Mouse (Mus musculus) ES-E14 (cell line): ENCODE data around the gene Dock4.

Experiments
- HCFC1 ChIP-seq: IDR thresholded peaks from 2 replicates; pipeline ENCODE4 v1.6.1; 2012; ENCODE audit warnings: low read length, inconsistent platforms, borderline replicate concordance; ENCODE audit not compliant: insufficient read depth
- MAFK ChIP-seq: IDR thresholded peaks from 2 replicates; pipeline ENCODE4 v1.6.1; 2014; ENCODE audit warnings: mild to moderate bottlenecking, low read depth, low read length, inconsistent platforms; ENCODE audit not compliant: insufficient read depth
- ZNF384 ChIP-seq: IDR thresholded peaks from 2 replicates; pipeline ENCODE4 v1.6.1; 2012; ENCODE audit warnings: low read depth, low read length, inconsistent platforms

DNA sequence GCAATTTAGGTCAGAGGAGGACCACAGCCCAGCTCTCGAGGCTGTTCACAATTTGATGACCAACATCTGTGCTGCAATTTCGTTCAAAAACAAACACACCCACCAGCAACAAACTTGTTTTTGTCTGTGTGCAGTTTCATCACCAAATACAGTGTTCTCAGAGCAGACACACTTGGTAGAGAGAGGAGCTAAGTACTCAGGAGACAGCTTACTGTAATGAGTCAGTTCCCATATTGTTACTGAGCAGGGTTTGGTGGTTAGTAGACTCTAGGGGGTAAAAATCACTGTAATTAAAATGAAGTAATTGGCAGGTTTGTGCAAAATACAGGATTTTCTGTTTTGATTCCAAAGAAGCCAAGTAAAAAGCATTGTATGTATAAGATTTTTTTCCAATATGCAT, 28.0 kb downstream of the Dock4 start:
- no peak for TF ChIP-seq ZNF384
- no peak for TF ChIP-seq HCFC1
- no peak for TF ChIP-seq MAFK
